In the genomic region with DNA sequence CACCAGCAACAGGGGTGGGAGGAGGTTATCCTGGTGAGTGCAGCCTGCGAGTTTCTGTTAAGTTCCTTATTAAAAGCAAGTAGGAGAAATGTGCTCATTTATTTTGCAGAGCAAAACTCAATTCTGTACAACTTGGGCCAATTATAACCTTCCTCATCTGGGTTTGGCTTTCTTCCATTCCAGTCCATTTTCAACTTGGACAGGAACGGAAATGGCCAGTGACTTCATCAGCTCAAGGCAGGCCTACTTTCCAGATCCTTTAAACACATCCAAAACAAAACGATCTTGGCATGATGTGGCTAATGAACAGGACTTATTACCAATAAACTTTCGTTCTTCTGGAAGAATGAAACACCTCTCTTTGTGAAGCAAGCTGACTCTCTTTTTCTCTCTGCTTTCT, we compare ENCODE assay signal across 18 mouse cellular contexts.
DNase-seq lines count a peak whose midpoint lies in the region; ATAC-seq and TF ChIP-seq lines count a peak whose summit lies in the region.
"Had no signal": no experiment of that assay in that cellular context is flagged by ENCODE, and none has a peak within 500 bp of the region (broad histone marks: within the 10 kb centered on the region; RNA-seq: fewer than 3 reads in every experiment).

No protein-coding gene starts in this region.

- no peak for TF ChIP-seq POLR2A in heart, adult 2 months (IDR thresholded peaks at IDR 0.05; ENCODE audit: insufficient read depth, low read depth, low read length)
- TF ChIP-seq POLR2A in limb, embryonic 14.5 days (IDR thresholded peaks at IDR 0.05; ENCODE audit: borderline replicate concordance, extremely low read depth, insufficient read depth, insufficient read length) = no peak

- no peaks in the 10 kb centered on the region for H3K79me2 ChIP-seq in heart, adult 2 months (replicated peaks; ENCODE audit: control insufficient read depth, insufficient read depth, low read length)

- no peak overlapping the region for H3K9ac ChIP-seq in heart, adult 2 months (ENCODE audit: low read depth, low read length)
- no peak overlapping the region for H3K9ac ChIP-seq in limb, embryonic 14.5 days (ENCODE audit: low read depth, low read length, severe bottlenecking)
- H3K9ac ChIP-seq: embryonic facial prominence, embryonic 12.5 days; forebrain, embryonic 15.5 days; hindbrain, embryonic 15.5 days had no signal

- peak overlapping the region; percentile 68 for H3K27ac ChIP-seq in gastrocnemius, adult 2 months
- H3K27ac ChIP-seq in heart, adult 2 months = peak overlapping the region; percentile 47
- H3K27ac ChIP-seq in limb, embryonic 14.5 days (replicated peaks; ENCODE audit: low read depth, low read length) = no peak overlapping the region
- no peak overlapping the region for H3K27ac ChIP-seq in limb, embryonic 10.5 days
- H3K27ac ChIP-seq: embryonic facial prominence, embryonic 12.5 days; forebrain, embryonic 15.5 days; hindbrain, embryonic 15.5 days had no signal

- H3K4me2 ChIP-seq in limb, embryonic 14.5 days (replicated peaks; ENCODE audit: low read depth, low read length, severe bottlenecking) = no peak overlapping the region
- H3K4me2 ChIP-seq: embryonic facial prominence, embryonic 12.5 days; forebrain, embryonic 15.5 days; hindbrain, embryonic 15.5 days had no signal

- no peak for ATAC-seq in limb, embryonic 14.5 days (ENCODE audit: low FRiP score, low read depth)
- ATAC-seq: activated CD4-positive, CD25-positive, alpha-beta regulatory T cell, adult 4 months; forebrain, embryonic 15.5 days; intestine, embryonic 16.5 days; Patski had no signal

- intact Hi-C loops in gastrocnemius, adult 2 months (cut with DNase I) = no loop called here
- intact Hi-C loops in heart, adult 2 months (cut with DNase I) = no loop called here
- intact Hi-C loops in heart, postnatal 36 days (cut with DNase I) = no loop called here

- no peak overlapping the region for H3K4me3 ChIP-seq in gastrocnemius, adult 2 months
- no peak overlapping the region for H3K4me3 ChIP-seq in heart, adult 2 months
- H3K4me3 ChIP-seq in limb, embryonic 14.5 days (replicated peaks; ENCODE audit: low read length) = no peak overlapping the region
- no peak overlapping the region for H3K4me3 ChIP-seq in limb, embryonic 10.5 days
- H3K4me3 ChIP-seq: embryonic facial prominence, embryonic 12.5 days; forebrain, embryonic 15.5 days; hindbrain, embryonic 15.5 days had no signal

- no peak for TF ChIP-seq CTCF in gastrocnemius, adult 2 months (IDR thresholded peaks at IDR 0.05)
- TF ChIP-seq CTCF in heart, adult 2 months (IDR thresholded peaks at IDR 0.05) = no peak

- H3K27me3 ChIP-seq in heart, adult 2 months (ENCODE audit: control insufficient read depth, insufficient read depth, low read length) = no peaks in the 10 kb centered on the region
- H3K27me3 ChIP-seq in limb, embryonic 14.5 days (ENCODE audit: control insufficient read depth, insufficient read depth, low read length) = no peaks in the 10 kb centered on the region
- H3K27me3 ChIP-seq in limb, embryonic 10.5 days (ENCODE audit: low read depth, poor library complexity, severe bottlenecking) = no peaks in the 10 kb centered on the region
- H3K27me3 ChIP-seq: embryonic facial prominence, embryonic 12.5 days; forebrain, embryonic 15.5 days; hindbrain, embryonic 15.5 days had no signal

- 49% methylated on average over 4 of the region's 4 CpGs for WGBS in heart, adult 2 months
- 52% methylated on average over 4 of the region's 4 CpGs for WGBS in limb, embryonic 14.5 days
- WGBS in limb, embryonic 10.5 days = 85% methylated on average over 4 of the region's 4 CpGs

- H3K9me3 ChIP-seq in limb, embryonic 14.5 days (ENCODE audit: control insufficient read depth, low read length) = no peaks in the 10 kb centered on the region
- no peaks in the 10 kb centered on the region for H3K9me3 ChIP-seq in limb, embryonic 10.5 days (replicated peaks)
- H3K9me3 ChIP-seq: embryonic facial prominence, embryonic 12.5 days; forebrain, embryonic 15.5 days; hindbrain, embryonic 15.5 days had no signal

- no peak for TF ChIP-seq EP300 in heart, adult 2 months (IDR thresholded peaks at IDR 0.05; ENCODE audit: insufficient read depth, low read depth, low read length)

- H3K4me1 ChIP-seq in heart, adult 2 months (ENCODE audit: control insufficient read depth, insufficient read depth, low read length) = peaks cover 1% of the 10 kb centered on the region
- H3K4me1 ChIP-seq in limb, embryonic 14.5 days (ENCODE audit: control insufficient read depth, insufficient read depth, low read length) = no peaks in the 10 kb centered on the region
- H3K4me1 ChIP-seq in limb, embryonic 10.5 days = no peaks in the 10 kb centered on the region
- H3K4me1 ChIP-seq: forebrain, embryonic 15.5 days; hindbrain, embryonic 15.5 days had no signal

- H3K36me3 ChIP-seq in heart, adult 2 months (ENCODE audit: control insufficient read depth, insufficient read depth, low read length) = peaks cover 7% of the 10 kb centered on the region
- no peaks in the 10 kb centered on the region for H3K36me3 ChIP-seq in limb, embryonic 14.5 days (ENCODE audit: control insufficient read depth, insufficient read depth, low read length)
- no peaks in the 10 kb centered on the region for H3K36me3 ChIP-seq in limb, embryonic 10.5 days
- H3K36me3 ChIP-seq: embryonic facial prominence, embryonic 12.5 days; forebrain, embryonic 15.5 days; hindbrain, embryonic 15.5 days had no signal

- DNase-seq in gastrocnemius, adult 2 months = no peak
- no peak for DNase-seq in gastrocnemius, adult 8-10 months (ENCODE audit: low spot score in 2 of 2)
- DNase-seq in heart, adult 2 months = peak in 1 of 2 experiments; percentile 30
- no peak for DNase-seq in heart, postnatal 36 days
- DNase-seq in limb, embryonic 14.5 days (ENCODE audit: low spot score) = peak; percentile 31
- no peak for DNase-seq in limb, embryonic 10.5 days (ENCODE audit: low spot score)
- DNase-seq in urinary bladder, postnatal 10 days (ENCODE audit: low spot score) = no peak
- DNase-seq: adrenal gland, postnatal 14 days; cerebellum, adult 11-12 months; cerebellum, adult 9-10 months; cerebellum, postnatal 25 days; heart, postnatal 10 days had no signal

Comparison
In these comparisons a context has a peak if more than half of its experiments do, and no peak if none do; other contexts are left out.
1. H3K27ac ChIP-seq: peak in gastrocnemius, adult 2 months (single experiment) and heart, adult 2 months (single experiment); none in limb, embryonic 14.5 days (single experiment) and limb, embryonic 10.5 days (single experiment).